Mouse (Mus musculus) small intestine, adult 2 months (tissue): ENCODE results near the gene Robo1. TPM values are rescaled to one million over a fixed set of nuclear protein-coding genes. Genes with fewer than 3 reads are reported as not detected.

ENCODE experiments used
- H3K27ac ChIP-seq: fragments of 200-500 bp; 2 replicates; pipeline ENCODE4 v1.5.1; 2012; ENCODE audit warnings: low read depth, low read length, control low read depth, inconsistent platforms; ENCODE audit not compliant: insufficient read depth
- H3K27me3 ChIP-seq: fragments of 200-500 bp; 2 replicates; pipeline ENCODE4 v1.6.1; 2012; ENCODE audit warnings: mild to moderate bottlenecking, moderate library complexity, low read length, inconsistent platforms; ENCODE audit not compliant: control insufficient read depth, insufficient read depth
- H3K36me3 ChIP-seq: fragments of 200-500 bp; 2 replicates; pipeline ENCODE4 v1.6.1; 2012; ENCODE audit warnings: mild to moderate bottlenecking, low read length, control low read depth, inconsistent platforms; ENCODE audit not compliant: control insufficient read depth, insufficient read depth
- H3K4me1 ChIP-seq: fragments of 200-500 bp; 2 replicates; pipeline ENCODE4 v1.6.1; 2012; ENCODE audit warnings: low read length, inconsistent platforms, mixed read lengths; ENCODE audit not compliant: control insufficient read depth, insufficient read depth, insufficient read length
- H3K4me3 ChIP-seq: fragments of 200-500 bp; 2 replicates; pipeline ENCODE4 v1.5.1; 2012; ENCODE audit warnings: low read depth, mild to moderate bottlenecking, control low read depth, inconsistent platforms, low read length, moderate library complexity
- CTCF ChIP-seq: fragments of 200-500 bp; IDR thresholded peaks from 2 replicates; pipeline ENCODE4 v1.5.1; 2012; ENCODE audit warnings: low read depth, mild to moderate bottlenecking, control low read depth, inconsistent platforms, low read length, moderate library complexity, mixed read lengths; ENCODE audit not compliant: insufficient replicate concordance, insufficient read length; ENCODE audit errors: extremely low read depth
- POLR2A ChIP-seq: fragments of 200-500 bp; IDR thresholded peaks from 2 replicates; pipeline ENCODE4 v1.6.1; 2012; ENCODE audit warnings: low read depth, mild to moderate bottlenecking, control low read depth, inconsistent platforms, low read length, moderate library complexity
- WGBS: fragments of 180-500 bp; shearing (Covaris S2); methylation state at CpG from one replicate; pipeline ENCODE4 v1.1.7; 2018; 5-methylcytosine and 5-hydroxymethylcytosine counted together
- polyA plus RNA-seq: library from polyadenylated mRNA; depleted of rRNA; stranded (reverse); fragments of >200 nt; gene quantifications from 2 replicates; pipeline ENCODE4 v1.2.3, GENCODE M21; 2012

The Robo1 gene
- polyA plus RNA-seq, 1 experiment: 0.81 TPM

DNA sequence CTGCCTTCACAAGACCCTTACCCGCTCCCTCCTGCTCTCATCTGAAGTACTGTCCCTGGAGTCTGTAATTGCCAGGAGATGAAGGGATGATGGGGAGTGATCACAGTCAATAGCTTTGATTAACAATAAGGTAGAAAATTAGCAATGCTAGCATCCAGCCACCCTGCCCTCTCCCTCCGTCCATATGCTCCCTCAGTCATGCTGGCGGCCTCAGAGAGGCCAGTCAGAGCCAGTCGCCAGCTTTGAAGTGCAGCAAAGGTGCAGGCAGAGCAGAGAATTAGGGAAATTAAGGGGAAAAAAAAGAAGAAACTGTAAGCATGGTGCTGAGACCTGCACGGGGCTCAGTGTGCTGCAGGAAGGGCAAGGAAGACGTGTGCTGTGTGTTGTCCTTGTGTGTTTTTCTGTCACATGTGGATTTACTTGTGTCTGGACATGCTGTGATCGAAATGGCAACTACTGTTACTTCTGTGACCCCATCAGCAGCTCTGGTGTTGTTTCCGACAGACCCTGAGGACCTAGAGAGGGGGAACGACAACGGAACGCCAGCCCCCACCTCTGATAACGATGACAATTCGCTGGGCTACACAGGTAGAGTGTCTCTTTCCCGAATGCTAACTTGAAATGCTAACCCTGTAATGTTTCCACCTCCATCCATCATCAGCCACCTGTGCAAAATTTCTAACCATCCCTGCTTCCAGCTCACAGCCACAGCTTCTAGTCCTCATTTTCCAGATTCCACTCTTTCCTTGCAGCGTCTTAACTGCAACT, 255.3 kb downstream of the Robo1 start:
- H3K4me3 ChIP-seq: no peak overlapping the region
- WGBS: 30% methylated on average over 15 of the region's 15 CpGs

DNA sequence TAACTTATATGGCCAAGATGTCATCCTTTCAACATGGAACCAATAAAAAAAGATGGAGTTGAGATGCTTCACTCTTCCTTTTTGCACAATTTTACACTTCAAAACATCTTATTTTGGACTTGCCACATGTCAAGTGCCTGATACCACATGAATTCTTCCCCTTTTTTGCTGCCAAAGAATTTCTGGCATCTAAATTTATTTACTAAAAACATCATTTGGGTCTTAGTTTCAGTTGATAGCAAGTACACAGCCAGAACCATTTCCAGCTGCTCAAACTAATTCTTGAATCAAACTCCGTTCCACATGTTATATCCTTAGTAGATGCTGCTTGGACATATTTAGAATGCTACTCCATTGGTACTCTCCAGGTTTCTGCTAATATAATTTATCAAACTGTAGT, 267.1 kb downstream of the Robo1 start:
- TF ChIP-seq POLR2A (no peak), CTCF (no peak)
- Histone ChIP-seq H3K27me3 (no peaks in the 10 kb centered on the region), H3K4me1 (no peaks in the 10 kb centered on the region), H3K4me3 (no peak overlapping the region), H3K27ac (no peak overlapping the region), H3K36me3 (no peaks in the 10 kb centered on the region)
- WGBS: 77% methylated on average over 1 of the region's 1 CpGs

More for the DNA sequence above, 255.3 kb downstream of the Robo1 start:
- Histone ChIP-seq H3K27ac (no peak overlapping the region), H3K36me3 (no peaks in the 10 kb centered on the region), H3K27me3 (no peaks in the 10 kb centered on the region), H3K4me1 (no peaks in the 10 kb centered on the region)
- TF ChIP-seq CTCF (no peak), POLR2A (no peak)

DNA sequence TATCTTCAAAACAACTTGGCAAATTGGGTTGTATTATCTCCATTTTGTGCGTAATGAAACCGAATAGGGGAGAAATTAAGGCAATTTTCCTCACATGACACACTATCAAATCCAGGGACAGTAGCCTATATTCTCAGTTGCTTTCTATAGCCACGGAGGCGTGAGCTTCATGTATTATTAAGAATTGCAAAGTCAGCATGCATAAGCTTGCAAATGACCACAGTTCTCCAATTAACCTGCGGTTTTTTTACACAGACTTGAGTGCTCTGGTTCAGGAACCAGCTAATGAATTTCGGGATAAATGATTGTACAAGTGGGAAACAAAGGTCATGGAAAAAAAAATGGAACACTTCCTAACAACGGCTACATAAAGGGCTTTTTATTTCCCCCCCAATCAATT, 268.9 kb downstream of the Robo1 start:
- Histone ChIP-seq H3K4me1 (no peaks in the 10 kb centered on the region), H3K27me3 (no peaks in the 10 kb centered on the region), H3K27ac (no peak overlapping the region), H3K4me3 (no peak overlapping the region), H3K36me3 (no peaks in the 10 kb centered on the region)
- 69% methylated on average over 7 of the region's 7 CpGs for WGBS
- TF ChIP-seq CTCF: no peak
- no peak for TF ChIP-seq POLR2A

DNA sequence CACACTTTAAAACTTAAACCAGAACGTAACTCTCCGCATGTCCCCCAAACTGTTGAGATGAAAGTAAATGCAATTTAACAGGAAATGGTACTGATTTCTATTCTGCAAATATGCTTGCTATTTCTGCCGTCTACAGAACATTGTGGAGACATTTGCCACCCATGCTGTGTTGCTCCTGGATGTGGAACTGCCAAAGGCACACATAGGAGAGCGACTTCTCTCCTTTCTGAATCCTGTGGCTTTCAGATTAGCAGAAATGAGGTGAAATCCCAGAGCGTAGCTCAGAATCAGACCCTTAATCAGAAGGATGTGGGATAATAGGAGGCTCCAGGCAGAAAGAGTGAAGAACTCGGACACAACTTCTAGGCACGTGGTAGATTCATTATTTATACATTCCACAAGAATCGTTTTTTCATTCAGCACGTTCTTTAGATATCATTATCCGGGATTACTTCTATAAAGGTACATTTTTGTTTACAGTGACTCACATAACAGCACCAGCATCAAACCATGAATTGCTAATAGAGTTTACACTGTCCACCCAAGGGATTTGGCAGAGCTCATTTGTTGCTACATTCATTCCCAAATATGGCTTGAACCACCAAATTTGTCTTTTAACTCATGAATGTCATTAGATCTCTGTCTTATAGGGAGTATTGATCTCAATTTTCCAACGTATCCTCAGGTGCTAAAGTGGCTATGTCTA, 276.5 kb downstream of the Robo1 start:
- WGBS: 68% methylated on average over 11 of the region's 11 CpGs
- no peak for TF ChIP-seq CTCF
- no peak for TF ChIP-seq POLR2A
- H3K27ac ChIP-seq: no peak overlapping the region

DNA sequence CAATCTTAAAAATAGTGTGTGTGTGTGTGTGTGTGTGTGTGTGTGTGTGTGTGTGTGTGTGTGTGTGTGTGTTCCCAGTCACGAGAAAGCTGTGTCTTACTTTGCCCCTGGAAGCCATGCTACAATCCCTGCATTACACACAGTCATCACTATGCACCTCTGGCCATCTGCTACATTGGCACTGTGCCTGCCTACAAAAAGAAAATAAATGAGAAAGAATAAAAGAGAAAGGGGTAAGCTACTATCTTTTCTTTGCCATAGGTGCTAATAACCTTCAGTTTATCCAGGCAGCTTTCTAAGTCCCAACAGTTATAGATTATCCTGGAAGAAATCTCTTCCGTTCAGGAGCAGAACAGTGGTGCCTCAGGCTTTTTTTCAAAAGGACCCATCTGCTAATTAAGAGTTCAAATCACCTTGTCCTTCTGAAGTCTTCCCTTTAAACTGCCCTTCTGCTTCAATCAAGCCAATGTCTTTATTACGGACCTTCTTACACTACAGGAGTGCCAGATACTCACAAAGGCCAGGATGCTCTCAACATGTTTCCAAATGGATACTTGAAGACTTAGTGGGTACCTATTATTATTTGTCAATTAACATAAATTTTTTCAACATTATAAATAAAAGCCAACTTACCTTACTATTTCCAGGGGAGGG, 277.2 kb downstream of the Robo1 start:
- no peaks in the 10 kb centered on the region for H3K36me3 ChIP-seq
- H3K4me3 ChIP-seq: no peak overlapping the region
- WGBS: 71% methylated on average over 3 of the region's 3 CpGs
- H3K27me3 ChIP-seq: no peaks in the 10 kb centered on the region
- TF ChIP-seq POLR2A (no peak), CTCF (no peak)
- H3K4me1 ChIP-seq: no peaks in the 10 kb centered on the region
- no peak overlapping the region for H3K27ac ChIP-seq

More for the DNA sequence above, 276.5 kb downstream of the Robo1 start:
- H3K36me3 ChIP-seq: no peaks in the 10 kb centered on the region
- no peaks in the 10 kb centered on the region for H3K27me3 ChIP-seq
- H3K4me1 ChIP-seq: no peaks in the 10 kb centered on the region
- H3K4me3 ChIP-seq: no peak overlapping the region

DNA sequence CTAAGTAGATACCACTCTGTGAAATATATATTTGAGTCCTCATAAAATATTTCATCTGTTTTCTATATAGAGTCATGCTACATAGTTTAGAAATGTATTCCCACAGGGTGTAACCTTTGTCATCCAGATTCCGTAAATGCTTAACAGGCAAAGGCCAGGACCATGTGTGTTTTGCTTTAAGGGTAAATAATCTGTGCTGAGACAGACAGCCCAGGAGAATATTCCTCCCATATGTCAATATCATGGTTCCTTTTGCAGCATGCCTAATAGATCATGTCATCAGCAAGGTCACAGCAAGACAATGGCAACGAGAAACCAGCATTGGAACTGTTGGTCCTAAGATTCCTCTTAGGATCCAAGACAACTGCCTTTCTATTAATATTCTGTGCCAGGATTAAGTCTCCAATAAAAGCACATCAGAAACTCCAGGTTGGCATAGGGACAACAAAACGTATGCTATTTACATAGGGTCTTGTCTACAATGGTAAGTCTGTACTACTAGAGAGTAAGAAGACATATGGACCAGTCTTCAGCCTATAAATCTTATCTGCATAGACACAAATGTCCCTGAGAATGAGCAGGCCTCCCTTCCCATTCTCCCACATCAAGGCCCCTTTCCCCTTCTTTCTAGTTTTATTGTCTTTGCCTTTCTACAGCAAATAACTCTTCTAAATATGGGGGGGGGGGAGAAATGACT, 279.4 kb downstream of the Robo1 start:
- no peaks in the 10 kb centered on the region for H3K27me3 ChIP-seq
- no peaks in the 10 kb centered on the region for H3K4me1 ChIP-seq
- no peak overlapping the region for H3K27ac ChIP-seq
- H3K4me3 ChIP-seq: no peak overlapping the region
- H3K36me3 ChIP-seq: no peaks in the 10 kb centered on the region
- 55% methylated on average over 3 of the region's 3 CpGs for WGBS
- TF ChIP-seq CTCF: no peak
- TF ChIP-seq POLR2A: no peak
